Comparison of ENCODE assay signal across 7 mouse cellular contexts in the genomic region with DNA sequence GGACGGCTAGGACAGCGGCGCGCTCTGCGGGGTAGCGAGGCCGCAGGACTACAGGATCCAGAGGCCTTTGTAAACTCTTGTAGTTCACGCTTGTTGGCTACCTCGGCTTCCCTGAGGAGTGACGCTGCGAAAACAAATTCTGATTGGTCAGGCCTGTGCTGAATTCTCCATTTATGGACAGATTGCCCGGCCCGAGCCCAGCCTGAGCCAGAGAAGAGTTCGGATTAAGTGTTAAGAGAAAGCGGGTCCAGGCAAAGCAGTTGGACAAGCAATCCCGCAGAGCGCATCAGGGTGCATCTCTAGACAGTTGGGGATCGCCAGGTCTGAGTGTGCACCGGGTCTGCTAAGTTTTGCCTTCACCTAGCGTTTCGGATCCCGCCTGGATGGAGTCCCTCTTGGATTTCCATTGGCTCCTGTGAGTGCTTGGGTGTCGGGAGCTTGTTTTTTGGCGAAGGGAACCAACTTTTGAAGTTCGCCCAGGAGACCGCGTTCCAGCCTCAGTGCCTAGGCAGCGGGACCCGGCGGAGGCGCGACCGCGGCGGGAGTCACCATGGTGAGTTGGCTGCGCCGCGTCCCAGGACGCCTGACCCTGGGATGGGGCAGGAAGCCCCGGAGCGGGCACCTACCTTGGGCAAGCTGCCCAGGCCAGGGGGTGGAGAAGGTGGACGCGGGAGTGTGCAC. TPM values are rescaled to one million over a fixed set of nuclear protein-coding genes. Genes with fewer than 3 reads are reported as not detected.
DNase-seq lines count a peak whose midpoint lies in the region; ATAC-seq and TF ChIP-seq lines count a peak whose summit lies in the region.

A gene (plus strand): TSS at position 200 of the 681 bp plus-strand sequence.

- TF ChIP-seq POLR2A in bone marrow macrophage, adult 2 months (IDR thresholded peaks at IDR 0.05; ENCODE audit: borderline replicate concordance, low read depth, low read length): no peak
- TF ChIP-seq POLR2A in limb, embryonic 14.5 days (IDR thresholded peaks at IDR 0.05; ENCODE audit: borderline replicate concordance, extremely low read depth, insufficient read depth, insufficient read length): peak; percentile 45; the same call in 1 of the 2 replicates
- peak; percentile 83 for TF ChIP-seq POLR2A in spleen, adult 2 months (IDR thresholded peaks at IDR 0.05; ENCODE audit: low read depth, low read length)

- TF ChIP-seq CTCF in bone marrow macrophage, adult 2 months (IDR thresholded peaks at IDR 0.05; ENCODE audit: low read depth, low read length): no peak
- TF ChIP-seq CTCF in spleen, adult 2 months (IDR thresholded peaks at IDR 0.05; ENCODE audit: extremely low read depth, insufficient read depth, insufficient read length, insufficient replicate concordance): no peak

- H3K4me2 ChIP-seq in embryonic facial prominence, embryonic 15.5 days (replicated peaks): peak within 1 kb of the TSS; percentile 92
- H3K4me2 ChIP-seq in kidney, embryonic 14.5 days (replicated peaks; ENCODE audit: low read depth, low read length): peak within 1 kb of the TSS; percentile 99
- peak within 1 kb of the TSS; percentile 98 for H3K4me2 ChIP-seq in limb, embryonic 14.5 days (replicated peaks; ENCODE audit: low read depth, low read length, severe bottlenecking)
- H3K4me2 ChIP-seq in midbrain, embryonic 16.5 days (ENCODE audit: low read length): peak within 1 kb of the TSS; percentile 99

- peaks cover 26% of the 10 kb centered on the region for H3K4me1 ChIP-seq in bone marrow macrophage, adult 2 months (ENCODE audit: control insufficient read depth, insufficient read depth, low read length)
- H3K4me1 ChIP-seq in embryonic facial prominence, embryonic 15.5 days: peaks cover 28% of the 10 kb centered on the region
- peaks cover 19% of the 10 kb centered on the region; the same call in 1 of the 2 replicates for H3K4me1 ChIP-seq in heart, embryonic 10.5 days
- H3K4me1 ChIP-seq in kidney, embryonic 14.5 days (ENCODE audit: control insufficient read depth, insufficient read depth, low read length): peaks cover 11% of the 10 kb centered on the region
- peaks cover 17% of the 10 kb centered on the region for H3K4me1 ChIP-seq in limb, embryonic 14.5 days (ENCODE audit: control insufficient read depth, insufficient read depth, low read length)
- peaks cover 10% of the 10 kb centered on the region for H3K4me1 ChIP-seq in midbrain, embryonic 16.5 days (ENCODE audit: control insufficient read depth, insufficient read depth, low read length)
- peaks cover 8% of the 10 kb centered on the region; the same call in 1 of the 2 replicates for H3K4me1 ChIP-seq in spleen, adult 2 months (ENCODE audit: control insufficient read depth, insufficient read depth, insufficient read length)

- ATAC-seq in embryonic facial prominence, embryonic 15.5 days (ENCODE audit: insufficient number of reproducible peaks, low FRiP score, low TSS enrichment, low read depth): peak; percentile 94
- peak; percentile 90 for ATAC-seq in kidney, embryonic 14.5 days (ENCODE audit: low FRiP score, low TSS enrichment)
- ATAC-seq in limb, embryonic 14.5 days (ENCODE audit: low FRiP score, low read depth): peak; percentile 96
- peak; percentile 97 for ATAC-seq in midbrain, embryonic 16.5 days

- H3K9me3 ChIP-seq in embryonic facial prominence, embryonic 15.5 days (replicated peaks): no peaks in the 10 kb centered on the region
- H3K9me3 ChIP-seq in heart, embryonic 10.5 days: no peaks in the 10 kb centered on the region
- H3K9me3 ChIP-seq in kidney, embryonic 14.5 days (ENCODE audit: control insufficient read depth, low read length): peaks cover 5% of the 10 kb centered on the region
- 0 out of 2 replicates have a peak, but pooled peaks cover 3% of the 10 kb centered on the region for H3K9me3 ChIP-seq in limb, embryonic 14.5 days (ENCODE audit: control insufficient read depth, low read length)
- no peaks in the 10 kb centered on the region for H3K9me3 ChIP-seq in midbrain, embryonic 16.5 days (replicated peaks; ENCODE audit: control insufficient read depth, low read length, poor library complexity, severe bottlenecking)

- no peaks in the 10 kb centered on the region for H3K27me3 ChIP-seq in embryonic facial prominence, embryonic 15.5 days
- H3K27me3 ChIP-seq in heart, embryonic 10.5 days (ENCODE audit: insufficient read depth, poor library complexity, severe bottlenecking): peaks cover 8% of the 10 kb centered on the region; the same call in 1 of the 2 replicates
- H3K27me3 ChIP-seq in kidney, embryonic 14.5 days (ENCODE audit: control insufficient read depth, insufficient read depth, low read length): no peaks in the 10 kb centered on the region
- no peaks in the 10 kb centered on the region for H3K27me3 ChIP-seq in limb, embryonic 14.5 days (ENCODE audit: control insufficient read depth, insufficient read depth, low read length)
- peaks cover 5% of the 10 kb centered on the region; the same call in 1 of the 2 replicates for H3K27me3 ChIP-seq in midbrain, embryonic 16.5 days (ENCODE audit: control insufficient read depth, insufficient read depth, low read depth, low read length)
- H3K27me3 ChIP-seq in spleen, adult 2 months (ENCODE audit: control insufficient read depth, insufficient read depth, low read length): no peaks in the 10 kb centered on the region

- DNase-seq in heart, embryonic 10.5 days (ENCODE audit: low spot score): peak; percentile 95
- peak; percentile 94 for DNase-seq in limb, embryonic 14.5 days (ENCODE audit: low spot score)
- DNase-seq in spleen, adult 2 months (ENCODE audit: low read depth in 1 of 2, low spot score in 2 of 2): peak; percentile 76 to 83

- H3K27ac ChIP-seq in bone marrow macrophage, adult 2 months (ENCODE audit: insufficient read depth, low read depth, low read length): peak within 1 kb of the TSS; percentile 79
- peak within 1 kb of the TSS; percentile 95 for H3K27ac ChIP-seq in embryonic facial prominence, embryonic 15.5 days (replicated peaks)
- H3K27ac ChIP-seq in heart, embryonic 10.5 days: peak within 1 kb of the TSS; percentile 92
- peak within 1 kb of the TSS; percentile 85 for H3K27ac ChIP-seq in kidney, embryonic 14.5 days (ENCODE audit: low read depth, low read length)
- H3K27ac ChIP-seq in limb, embryonic 14.5 days (replicated peaks; ENCODE audit: low read depth, low read length): peak within 1 kb of the TSS; percentile 84
- peak within 1 kb of the TSS; percentile 68 for H3K27ac ChIP-seq in midbrain, embryonic 16.5 days (ENCODE audit: low read length)
- H3K27ac ChIP-seq in spleen, adult 2 months (ENCODE audit: insufficient read depth, low read length): peak within 1 kb of the TSS; percentile 85

- WGBS in embryonic facial prominence, embryonic 15.5 days: under 1% methylated on average over 43 of the region's 43 CpGs
- WGBS in heart, embryonic 10.5 days: under 1% methylated on average over 43 of the region's 43 CpGs
- WGBS in kidney, embryonic 14.5 days: under 1% methylated on average over 43 of the region's 43 CpGs
- WGBS in limb, embryonic 14.5 days: under 1% methylated on average over 43 of the region's 43 CpGs
- under 1% methylated on average over 43 of the region's 43 CpGs for WGBS in midbrain, embryonic 16.5 days
- under 1% methylated on average over 43 of the region's 43 CpGs for WGBS in spleen, adult 2 months

- peak within 1 kb of the TSS; percentile 87 for H3K4me3 ChIP-seq in bone marrow macrophage, adult 2 months (ENCODE audit: insufficient read depth, low read length)
- H3K4me3 ChIP-seq in embryonic facial prominence, embryonic 15.5 days (replicated peaks): peak within 1 kb of the TSS; percentile 83
- H3K4me3 ChIP-seq in heart, embryonic 10.5 days: peak within 1 kb of the TSS; percentile 79
- H3K4me3 ChIP-seq in kidney, embryonic 14.5 days (ENCODE audit: low read length): peak within 1 kb of the TSS; percentile 76
- H3K4me3 ChIP-seq in limb, embryonic 14.5 days (replicated peaks; ENCODE audit: low read length): peak within 1 kb of the TSS; percentile 72
- peak within 1 kb of the TSS; percentile 54 for H3K4me3 ChIP-seq in midbrain, embryonic 16.5 days (ENCODE audit: low read depth, low read length)
- peak within 1 kb of the TSS; percentile 98 for H3K4me3 ChIP-seq in spleen, adult 2 months (ENCODE audit: extremely low read depth, insufficient read depth, insufficient read length)

- H3K9ac ChIP-seq in embryonic facial prominence, embryonic 15.5 days: peak within 1 kb of the TSS; percentile 77
- peak within 1 kb of the TSS; percentile 72 for H3K9ac ChIP-seq in kidney, embryonic 14.5 days (ENCODE audit: low read depth, low read length)
- peak within 1 kb of the TSS; percentile 74 for H3K9ac ChIP-seq in limb, embryonic 14.5 days (ENCODE audit: low read depth, low read length, severe bottlenecking)
- peak within 1 kb of the TSS; percentile 67 for H3K9ac ChIP-seq in midbrain, embryonic 16.5 days (ENCODE audit: low read depth, low read length)

- H3K36me3 ChIP-seq in embryonic facial prominence, embryonic 15.5 days: no peaks in the 10 kb centered on the region
- H3K36me3 ChIP-seq in heart, embryonic 10.5 days: no peaks in the 10 kb centered on the region
- no peaks in the 10 kb centered on the region for H3K36me3 ChIP-seq in kidney, embryonic 14.5 days (ENCODE audit: control insufficient read depth, insufficient read depth, low read length)
- no peaks in the 10 kb centered on the region for H3K36me3 ChIP-seq in limb, embryonic 14.5 days (ENCODE audit: control insufficient read depth, insufficient read depth, low read length)
- no peaks in the 10 kb centered on the region for H3K36me3 ChIP-seq in midbrain, embryonic 16.5 days (ENCODE audit: control insufficient read depth, insufficient read depth, low read length)
- no peaks in the 10 kb centered on the region for H3K36me3 ChIP-seq in spleen, adult 2 months (ENCODE audit: control insufficient read depth, insufficient read depth, low read length)

RNA-seq across cellular contexts. Expression of the gene that starts here (rescaled TPM):
- 78.8 and 86.6 TPM in 2 replicates for polyA plus RNA-seq in bone marrow macrophage, adult 2 months (2012; ENCODE audit: insufficient read depth, insufficient read length, missing spikeins)
- 25.7 and 26.4 TPM in 2 replicates for polyA plus RNA-seq in embryonic facial prominence, embryonic 15.5 days (2015; fragmentation: Nextera tagmentation; extraction: Ambion mirVana)
- 13.3 and 14.4 TPM in 2 replicates for polyA plus RNA-seq in heart, embryonic 10.5 days (2016; fragmentation: Nextera tagmentation; extraction: Ambion mirVana)
- polyA plus RNA-seq in kidney, embryonic 14.5 days (2014; fragmentation: Nextera tagmentation; extraction: Ambion mirVana): 10.6 and 20.6 TPM in 2 replicates
- 11.0 and 12.1 TPM in 2 replicates for polyA plus RNA-seq in limb, embryonic 14.5 days (2012; rRNA removed)
- 20.4 and 22.9 TPM in 2 replicates for polyA plus RNA-seq in limb, embryonic 14.5 days (2014; fragmentation: Nextera tagmentation; extraction: Ambion mirVana)
- 6.1 and 6.5 TPM in 2 replicates for polyA plus RNA-seq in midbrain, embryonic 16.5 days (2015; fragmentation: Nextera tagmentation; extraction: Ambion mirVana)
- 15.4 and 16.6 TPM in 2 replicates for polyA plus RNA-seq in spleen, adult 2 months (2012; rRNA removed)

Comparison
In these comparisons a context has a peak if more than half of its experiments do, and no peak if none do; other contexts are left out.
1. Peak in every context shown above with its lines: DNase-seq, ATAC-seq, H3K4me3 ChIP-seq and H3K27ac ChIP-seq.